In the genomic region with DNA sequence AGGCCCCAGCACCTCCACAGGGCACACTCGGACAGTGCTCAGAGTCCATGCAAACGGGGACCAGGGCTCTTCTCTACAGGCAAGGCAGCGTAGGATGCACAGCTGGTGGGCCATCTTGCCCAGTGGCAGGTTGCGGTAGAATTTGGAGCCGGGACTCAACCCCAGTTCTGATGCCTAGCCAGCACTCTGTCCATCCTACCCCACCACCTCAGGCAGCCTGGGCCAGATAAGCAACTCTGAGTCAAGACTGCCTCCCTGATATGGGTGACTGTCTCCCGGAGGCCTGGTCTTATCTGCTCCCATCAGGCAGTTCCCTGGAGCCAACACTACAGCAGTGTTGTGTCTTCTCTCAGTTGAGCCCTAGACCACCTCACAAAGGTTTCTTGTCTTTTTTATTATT, we compare ENCODE assay signal across 13 mouse cellular contexts. TPM values are rescaled to one million over a fixed set of nuclear protein-coding genes. Genes with fewer than 3 reads are reported as not detected.
A peak's percentile ranks its signal among the peaks of the same experiment; 100 is the strongest.
DNase-seq lines count a peak whose midpoint lies in the region; ATAC-seq lines count a peak whose summit lies in the region.
"Had no signal": no experiment of that assay in that cellular context is flagged by ENCODE, and none has a peak within 500 bp of the region (broad histone marks: within the 10 kb centered on the region; RNA-seq: fewer than 3 reads in every experiment).

No protein-coding gene starts in this region.

- H3K27ac ChIP-seq in hindbrain, embryonic 10.5 days, result 0 out of 2 replicates have a peak overlapping the region, but pooled peaks have one; percentile 23
- no peak overlapping the region for H3K27ac ChIP-seq in hindbrain, embryonic 11.5 days (ENCODE audit: low read depth, low read length)
- no peak overlapping the region for H3K27ac ChIP-seq in embryonic facial prominence, embryonic 10.5 days (replicated peaks)
- H3K27ac ChIP-seq: hindbrain, embryonic 14.5 days had no signal

- DNase-seq in hindbrain, embryonic 10.5 days (ENCODE audit: low spot score), result no peak
- DNase-seq in hindbrain, embryonic 11.5 days (ENCODE audit: low spot score), result no peak
- DNase-seq in embryonic facial prominence, embryonic 10.5 days (ENCODE audit: low spot score), result no peak
- peak; percentile 90 for DNase-seq in liver
- DNase-seq in spleen, postnatal 10 days (ENCODE audit: low spot score in 2 of 2), result peak; percentile 64 to 66
- no peak for DNase-seq in thymus, postnatal 0 days (ENCODE audit: low spot score)
- no peak for DNase-seq in urinary bladder, postnatal 10 days (ENCODE audit: low spot score)
- DNase-seq: kidney, adult 2 months; lung, adult 18-20 months; thymus, postnatal 25 days had no signal

- H3K36me3 ChIP-seq in hindbrain, embryonic 10.5 days, result no peaks in the 10 kb centered on the region
- H3K36me3 ChIP-seq in hindbrain, embryonic 11.5 days (ENCODE audit: control insufficient read depth, insufficient read depth, low read length), result no peaks in the 10 kb centered on the region
- no peaks in the 10 kb centered on the region for H3K36me3 ChIP-seq in embryonic facial prominence, embryonic 10.5 days (replicated peaks)

- no peaks in the 10 kb centered on the region for H3K9me3 ChIP-seq in hindbrain, embryonic 10.5 days
- H3K9me3 ChIP-seq in hindbrain, embryonic 11.5 days (ENCODE audit: control insufficient read depth, low read length), result no peaks in the 10 kb centered on the region
- no peaks in the 10 kb centered on the region for H3K9me3 ChIP-seq in embryonic facial prominence, embryonic 10.5 days

- ATAC-seq in hindbrain, embryonic 11.5 days (ENCODE audit: low FRiP score), result no peak

- peaks cover 12% of the 10 kb centered on the region; the same call in 1 of the 2 replicates for H3K27me3 ChIP-seq in hindbrain, embryonic 10.5 days (ENCODE audit: insufficient read depth, poor library complexity, severe bottlenecking)
- no peaks in the 10 kb centered on the region; the same call in 1 of the 2 replicates for H3K27me3 ChIP-seq in hindbrain, embryonic 11.5 days (ENCODE audit: control insufficient read depth, insufficient read depth, low read length)
- peaks cover 4% of the 10 kb centered on the region; the same call in 1 of the 2 replicates for H3K27me3 ChIP-seq in embryonic facial prominence, embryonic 10.5 days (replicated peaks; ENCODE audit: low read depth, poor library complexity, severe bottlenecking)
- H3K27me3 ChIP-seq: CH12.LX had no signal

- no peak overlapping the region for H3K4me2 ChIP-seq in hindbrain, embryonic 11.5 days (replicated peaks; ENCODE audit: low read depth, low read length)
- H3K4me2 ChIP-seq: hindbrain, embryonic 14.5 days had no signal

- H3K4me3 ChIP-seq in hindbrain, embryonic 10.5 days, result 0 out of 2 replicates have a peak overlapping the region, but pooled peaks have one; percentile 16
- H3K4me3 ChIP-seq in hindbrain, embryonic 11.5 days (ENCODE audit: low read depth, low read length), result no peak overlapping the region
- peak overlapping the region; percentile 2; the same call in 1 of the 2 replicates for H3K4me3 ChIP-seq in embryonic facial prominence, embryonic 10.5 days
- H3K4me3 ChIP-seq: myocyte had no signal

- peaks cover 37% of the 10 kb centered on the region for H3K4me1 ChIP-seq in hindbrain, embryonic 10.5 days (replicated peaks)
- H3K4me1 ChIP-seq in hindbrain, embryonic 11.5 days (replicated peaks; ENCODE audit: control insufficient read depth, insufficient read depth, low read length), result no peaks in the 10 kb centered on the region; the same call in 1 of the 2 replicates
- H3K4me1 ChIP-seq in embryonic facial prominence, embryonic 10.5 days, result peaks cover 29% of the 10 kb centered on the region

- WGBS in hindbrain, embryonic 10.5 days, result 92% methylated on average over 6 of the region's 6 CpGs
- WGBS in hindbrain, embryonic 11.5 days, result 85% methylated on average over 6 of the region's 6 CpGs
- 88% methylated on average over 6 of the region's 6 CpGs for WGBS in embryonic facial prominence, embryonic 10.5 days

- no peak overlapping the region for H3K9ac ChIP-seq in hindbrain, embryonic 11.5 days (ENCODE audit: low read depth, low read length)
- H3K9ac ChIP-seq: hindbrain, embryonic 14.5 days had no signal

RNA-seq across cellular contexts. Expression of a gene that starts 37.2 kb away (rescaled TPM):
- polyA plus RNA-seq in hindbrain, embryonic 10.5 days (2016; fragmentation: Nextera tagmentation; extraction: Ambion mirVana), result 30.0 and 34.0 TPM in 2 replicates
- polyA plus RNA-seq in hindbrain, embryonic 11.5 days (2014; fragmentation: Nextera tagmentation; extraction: Ambion mirVana), result 18.2 and 25.4 TPM in 2 replicates
- polyA plus RNA-seq in embryonic facial prominence, embryonic 10.5 days (2016; fragmentation: Nextera tagmentation; extraction: Ambion mirVana), result 29.1 and 31.7 TPM in 2 replicates
- polyA plus RNA-seq in thymus, postnatal 0 days (2015; fragmentation: Nextera tagmentation; extraction: Ambion mirVana), result 37.2 and 37.4 TPM in 2 replicates

Comparison
In these comparisons a context has a peak if more than half of its experiments do, and no peak if none do; other contexts are left out.
1. DNase-seq: peak in liver (single experiment) and spleen, postnatal 10 days (2 of 2); none in hindbrain, embryonic 10.5 days (single experiment), hindbrain, embryonic 11.5 days (single experiment), embryonic facial prominence, embryonic 10.5 days (single experiment), thymus, postnatal 0 days (single experiment) and urinary bladder, postnatal 10 days (single experiment).